Mouse (Mus musculus) MEL-GATA-1-ER (cell line): ENCODE measurements at regions not wholly inside any gene's neighbourhood (a gene's known extent, or its start where the extent isn't known, plus 50 kb on each side); places are given as distances from the start of the nearest gene placed in this dataset.

Source experiments
- DNase-seq: peaks from one replicate; pipeline ENCODE4 v3.0.0-alpha.2; 2012; ENCODE audit warnings: low read depth; ENCODE audit errors: extremely low read depth

- no peak for DNase-seq
Measured at GRCm38 (mm10) chr8:33997676-33998075, 113.9 kb downstream of the Gm10131 start.

GRCm38 (mm10) chr8:33992946-33993345 is 118.6 kb downstream of the Gm10131 start:
- no peak for DNase-seq

- no peak for DNase-seq
Measured at GRCm38 (mm10) chr8:33991917-33992875, 119.3 kb downstream of the Gm10131 start.

- no peak for DNase-seq
Measured at GRCm38 (mm10) chr8:33991165-33991916, 120.2 kb downstream of the Gm10131 start.

- DNase-seq: peak; percentile 14
Measured at GRCm38 (mm10) chr8:33990039-33990438, 121.5 kb downstream of the Gm10131 start.

GRCm38 (mm10) chr8:33987755-33988104 is 123.8 kb downstream of the Gm10131 start:
- DNase-seq: no peak

- no peak for DNase-seq
Measured at GRCm38 (mm10) chr8:33987091-33987754, 124.3 kb downstream of the Gm10131 start.

GRCm38 (mm10) chr8:33986657-33987056 is 124.9 kb downstream of the Gm10131 start:
- DNase-seq: no peak

- DNase-seq: no peak
Measured at GRCm38 (mm10) chr8:33985430-33985977, 126.0 kb downstream of the Gm10131 start.

GRCm38 (mm10) chr8:33981629-33982028 is 129.9 kb downstream of the Gm10131 start:
- DNase-seq: no peak

- DNase-seq: no peak
Measured at GRCm38 (mm10) chr8:33980999-33981398, 130.5 kb downstream of the Gm10131 start.
